Mouse (Mus musculus) 3T3-L1 (cell line): ENCODE measurements at regions not wholly inside any gene's neighbourhood (a gene's known extent, or its start where the extent isn't known, plus 50 kb on each side); places are given as distances from the start of the nearest gene placed in this dataset.

Source experiments
- DNase-seq: peaks from one replicate; pipeline ENCODE4 v3.0.0-alpha.2; 2015; ENCODE audit warnings: low read depth, low spot score

GRCm38 (mm10) chr17:61033544-61034251, 1847.4 kb downstream of the Efna5 start:
- no peak for DNase-seq

- no peak for DNase-seq
These were observed 1862.5 kb downstream of the Efna5 start for GRCm38 (mm10) chr17:61018647-61019046.
